Mouse (Mus musculus) Muller cell, postnatal 12 days (primary cell): ENCODE data around the gene Helz.

Experiments used
- DNase-seq: peaks from one replicate; pipeline ENCODE4 v3.0.0-alpha.2; 2015; ENCODE audit errors: inconsistent ontology term

The Helz gene

GRCm38 (mm10) chr11:107674601-107675000, 126.9 kb downstream of the Helz start:
- peak; percentile 36 for DNase-seq

DNA sequence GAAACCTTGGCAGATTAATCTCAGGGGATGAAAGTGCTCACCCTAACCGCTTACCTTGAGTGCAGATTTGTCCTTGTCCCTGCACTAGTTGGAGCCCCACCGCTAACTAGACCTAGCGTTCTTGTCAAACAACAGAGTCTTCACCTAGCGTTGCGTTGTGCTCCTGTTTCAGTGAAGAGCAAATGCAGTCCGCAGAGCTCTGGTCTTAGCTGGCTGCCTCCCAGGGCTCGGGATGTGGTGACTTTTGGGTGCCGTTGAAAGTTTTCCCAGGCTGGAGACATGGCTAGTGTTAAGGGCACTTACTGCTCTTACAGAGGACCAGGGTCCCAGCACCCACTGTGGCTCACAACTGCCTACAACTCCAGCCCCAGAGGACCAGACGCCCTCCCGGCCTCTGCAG, 127.5 kb downstream of the Helz start:
- no peak for DNase-seq

DNA sequence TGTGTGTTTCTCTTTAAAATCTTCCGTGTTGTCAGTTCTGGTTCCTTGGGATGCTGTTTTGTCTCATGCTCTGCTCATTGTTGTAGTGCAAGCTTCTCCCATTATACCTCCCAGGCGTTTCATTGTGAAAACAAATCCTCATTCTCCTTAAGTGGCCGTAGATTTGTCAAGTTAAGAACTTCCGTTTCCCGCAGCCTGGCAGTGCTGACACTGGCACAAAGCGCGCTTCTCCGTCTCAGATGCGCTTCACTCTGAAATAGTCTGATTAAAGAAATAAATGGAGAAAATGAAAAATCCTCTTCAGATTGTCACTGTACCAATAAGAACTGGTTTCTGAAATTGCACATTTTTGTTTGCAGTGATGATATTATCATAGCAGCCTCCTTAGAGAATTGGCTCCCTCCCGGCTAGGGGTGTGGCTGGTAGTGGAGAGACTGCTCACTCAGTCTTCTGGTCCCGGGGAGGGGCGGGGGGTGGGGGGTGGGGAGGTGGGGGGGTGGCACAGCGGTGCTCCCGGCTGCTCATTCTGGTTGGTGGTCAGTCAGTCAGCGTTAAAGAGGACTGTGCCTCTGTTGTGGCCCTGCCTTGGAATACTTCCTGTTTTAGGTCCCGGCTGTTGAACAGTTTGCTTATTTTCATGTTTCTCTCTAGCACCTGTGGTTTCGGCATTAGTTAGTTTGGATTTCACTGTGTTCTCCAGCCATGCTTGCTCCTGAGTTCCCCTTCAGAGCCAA, 128.6 kb downstream of the Helz start:
- no peak for DNase-seq

- DNase-seq = no peak
These were observed 135.1 kb downstream of the Helz start for GRCm38 (mm10) chr11:107682694-107683355.

- DNase-seq = peak; percentile 58
These were observed 136.1 kb downstream of the Helz start for GRCm38 (mm10) chr11:107683544-107684465.

GRCm38 (mm10) chr11:107686290-107686689, 138.6 kb downstream of the Helz start:
- no peak for DNase-seq

- no peak for DNase-seq
These were observed 140.8 kb downstream of the Helz start for GRCm38 (mm10) chr11:107688480-107688879.

DNA sequence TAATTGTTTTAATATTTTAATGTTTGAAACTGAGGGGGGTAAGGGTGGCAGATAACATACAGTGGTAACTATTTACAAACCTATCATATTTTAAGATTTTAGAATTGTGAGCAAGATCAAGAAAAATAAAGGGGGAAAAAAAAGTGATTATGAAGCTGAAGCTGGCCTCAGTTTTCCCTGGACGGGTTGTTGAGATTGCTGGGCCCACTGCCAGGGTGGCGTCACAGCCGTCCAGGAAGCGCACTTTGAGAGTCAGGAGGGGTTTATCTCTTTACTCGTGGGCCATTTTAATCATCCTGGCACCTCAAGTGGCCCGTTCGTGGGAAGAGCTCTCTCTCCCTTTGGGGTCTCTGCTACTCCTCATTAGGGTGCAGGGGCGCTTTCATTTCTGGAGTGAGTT, 143.8 kb downstream of the Helz start:
- DNase-seq = no peak

DNA sequence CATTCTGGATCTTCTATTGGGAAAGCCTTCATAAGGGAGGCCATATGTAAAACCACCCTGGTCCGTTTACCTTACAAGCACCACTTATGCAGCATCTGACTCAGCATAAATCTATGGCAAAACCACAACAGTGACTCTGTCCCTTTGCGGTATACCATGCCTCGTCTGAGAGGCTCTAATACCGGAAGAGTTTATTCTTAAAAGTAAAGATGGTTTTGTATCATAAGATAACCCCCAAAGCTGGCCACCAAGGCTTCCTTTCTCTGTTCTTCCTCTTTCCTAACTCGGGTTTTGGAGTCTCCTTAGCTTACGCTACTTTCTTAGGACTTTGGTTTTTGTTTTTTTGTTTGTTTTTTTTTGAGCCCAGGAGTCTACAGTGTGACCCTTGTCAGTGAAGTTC, 145.6 kb downstream of the Helz start:
- DNase-seq = no peak

- no peak for DNase-seq
These were observed 152.2 kb downstream of the Helz start for GRCm38 (mm10) chr11:107699967-107700366.

DNA sequence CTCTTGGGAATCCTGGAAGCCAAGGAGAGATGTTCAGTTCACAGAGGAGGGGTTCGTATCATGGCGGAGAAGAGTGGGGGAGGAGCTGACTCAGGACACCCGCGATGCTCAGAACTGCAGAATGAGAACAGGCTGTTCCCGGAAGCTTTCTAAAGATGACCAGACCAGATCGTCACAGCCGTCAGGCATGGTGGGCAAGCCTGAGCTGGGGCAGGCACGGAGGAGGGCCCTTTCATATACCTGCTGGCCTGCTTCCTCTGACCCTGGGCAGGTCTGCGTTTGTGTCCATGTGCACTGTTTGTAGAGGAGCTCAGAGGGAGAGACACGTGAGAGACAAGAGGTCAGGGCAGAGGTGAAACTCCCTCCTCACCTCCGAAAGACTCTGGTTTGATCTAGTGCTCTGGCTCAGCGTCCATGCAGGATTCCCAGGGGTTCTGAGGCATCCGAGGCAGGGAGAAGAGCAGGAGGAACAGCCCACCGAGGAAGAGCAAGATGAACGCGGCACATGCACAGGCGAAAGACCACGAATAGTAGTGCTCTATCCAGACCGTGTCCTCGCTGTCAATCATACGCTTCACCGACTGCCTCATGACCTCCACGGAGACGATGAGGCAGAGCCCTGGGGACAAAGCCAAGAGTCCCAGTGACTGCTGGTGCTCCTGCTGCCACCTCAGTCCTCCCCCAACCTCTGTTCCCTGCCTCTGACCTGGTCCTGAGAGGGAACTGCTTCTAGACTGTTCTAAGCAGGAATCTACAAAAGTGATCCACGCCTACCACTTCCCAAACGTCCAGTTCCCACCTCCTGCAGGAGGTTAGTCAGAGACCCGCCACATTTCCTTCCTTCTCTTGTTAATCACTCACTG, 155.8 kb downstream of the Helz start:
- DNase-seq = peak; percentile 5

DNA sequence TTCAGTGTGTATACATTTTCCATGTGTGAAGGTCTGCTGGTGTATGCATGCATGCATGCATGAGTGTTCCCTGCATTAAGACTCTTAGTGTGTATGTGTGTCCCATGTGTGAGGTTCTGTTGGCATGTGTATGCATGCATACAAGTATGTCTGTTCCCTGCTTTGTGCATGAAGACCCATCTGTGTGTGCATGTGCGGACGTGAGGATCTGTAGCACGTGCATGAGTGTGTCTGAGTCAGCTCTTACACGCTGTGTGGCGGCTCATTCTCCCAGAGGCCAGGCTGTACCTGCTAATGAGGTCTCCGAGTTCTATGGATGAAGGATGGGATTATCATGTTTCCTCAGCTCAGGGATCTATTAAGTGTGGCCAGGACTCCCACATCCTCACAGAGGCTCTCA, 157.3 kb downstream of the Helz start:
- DNase-seq = no peak

GRCm38 (mm10) chr11:107705476-107706074, 157.8 kb downstream of the Helz start:
- no peak for DNase-seq

DNA sequence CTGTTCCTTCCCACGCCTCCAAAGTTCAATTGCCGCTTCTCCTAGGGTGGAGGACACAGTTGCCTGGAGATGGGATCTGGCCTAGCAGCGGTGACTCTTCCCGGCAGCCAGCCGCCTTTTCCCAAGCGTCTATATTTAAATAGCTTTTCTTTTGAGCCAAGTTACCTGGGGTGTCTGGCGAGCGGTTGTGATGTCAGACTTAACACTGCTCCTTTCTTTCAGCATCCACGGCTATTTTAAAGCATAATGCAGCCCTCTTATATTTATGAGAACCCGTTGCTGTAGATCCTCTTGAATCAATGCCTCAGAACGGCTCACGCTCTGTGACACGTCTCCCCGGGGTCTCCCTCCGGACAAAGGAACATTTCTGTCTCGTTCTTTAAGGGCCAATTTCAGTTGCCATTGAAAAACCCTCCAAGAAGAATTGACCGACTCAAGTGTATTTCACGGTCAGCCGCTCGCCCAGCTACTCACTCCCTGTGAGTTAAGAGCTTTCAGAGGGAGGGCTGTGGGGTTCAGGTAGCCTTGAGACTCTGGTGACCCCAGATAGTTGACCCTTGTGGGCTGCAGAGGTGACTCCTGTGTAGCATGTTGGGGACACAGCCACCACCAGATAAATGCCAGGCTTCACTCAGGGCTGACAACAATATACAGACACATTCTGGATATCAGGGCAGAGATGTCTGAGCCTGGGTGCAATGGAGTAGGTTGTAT, 160.3 kb downstream of the Helz start:
- DNase-seq = no peak

GRCm38 (mm10) chr11:107710379-107710778, 162.6 kb downstream of the Helz start:
- no peak for DNase-seq

GRCm38 (mm10) chr11:107714368-107714767, 166.6 kb downstream of the Helz start:
- DNase-seq = no peak

DNA sequence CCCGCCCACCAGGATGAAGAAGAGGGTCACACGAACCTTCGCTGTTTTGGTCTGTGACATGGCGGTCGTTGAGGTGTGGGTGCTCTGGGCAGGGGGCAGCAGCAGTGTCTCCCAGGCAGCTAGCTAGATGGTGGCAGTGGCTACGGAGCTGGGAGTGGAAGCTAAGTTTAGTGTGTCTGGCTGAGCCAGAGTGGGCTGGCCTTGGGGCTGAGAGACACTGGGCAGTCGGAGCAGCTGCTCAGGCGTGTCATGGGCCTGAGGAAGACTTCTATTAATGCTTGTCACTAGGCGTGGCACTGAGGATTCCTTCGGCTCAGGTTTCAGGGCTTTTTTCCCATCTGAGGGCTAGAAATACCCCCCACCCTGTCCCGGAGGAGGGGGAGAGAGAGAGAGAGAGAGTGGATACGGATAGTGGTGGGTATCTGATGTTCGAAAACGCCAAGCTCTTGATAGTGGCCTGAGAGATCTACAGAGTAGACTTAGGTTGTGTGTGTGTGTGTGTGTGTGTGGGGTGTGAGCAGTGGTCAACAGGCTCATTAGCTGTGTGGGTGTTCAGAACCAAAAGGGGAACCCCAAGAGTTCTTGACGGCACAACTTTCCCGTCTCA, 168.7 kb downstream of the Helz start, which contains the start of gene Cacng1:
Gene Cacng1, minus strand, starts transcription at position 191 of the 607 bp plus-strand sequence.
- no peak for DNase-seq

- DNase-seq = no peak
These were observed 172.7 kb downstream of the Helz start for GRCm38 (mm10) chr11:107720264-107721021.

- no peak for DNase-seq
These were observed 173.3 kb downstream of the Helz start for GRCm38 (mm10) chr11:107721057-107721456.
